Mouse (Mus musculus) brain, embryonic 14.5 days (tissue): Measurements from ENCODE around the gene Adamts16. TPM values are rescaled to one million over a fixed set of nuclear protein-coding genes. Genes with fewer than 3 reads are reported as not detected.

ENCODE experiments used
- DNase-seq: peaks from one replicate; pipeline ENCODE4 v3.0.0-alpha.2; 2011; ENCODE audit warnings: low read depth
- CTCF ChIP-seq: fragments of 200-500 bp; IDR thresholded peaks from 2 replicates; pipeline ENCODE4 v1.5.1; 2012; ENCODE audit warnings: inconsistent platforms, mild to moderate bottlenecking, moderate library complexity, borderline replicate concordance; ENCODE audit not compliant: insufficient read depth, insufficient read length; ENCODE audit errors: extremely low read depth
- POLR2A ChIP-seq: fragments of 200-500 bp; IDR thresholded peaks from 2 replicates; pipeline ENCODE4 v1.6.1; 2012; ENCODE audit warnings: mild to moderate bottlenecking, inconsistent platforms, borderline replicate concordance; ENCODE audit not compliant: poor library complexity, insufficient read depth, insufficient read length, severe bottlenecking; ENCODE audit errors: extremely low read depth
- polyA plus RNA-seq: library from polyadenylated mRNA; depleted of rRNA; stranded (reverse); fragments of >200 nt; gene quantifications from 2 replicates; pipeline ENCODE4 v1.2.3, GENCODE M21; 2012

Gene Adamts16
- polyA plus RNA-seq, 1 experiment, result 4.0 TPM

DNA sequence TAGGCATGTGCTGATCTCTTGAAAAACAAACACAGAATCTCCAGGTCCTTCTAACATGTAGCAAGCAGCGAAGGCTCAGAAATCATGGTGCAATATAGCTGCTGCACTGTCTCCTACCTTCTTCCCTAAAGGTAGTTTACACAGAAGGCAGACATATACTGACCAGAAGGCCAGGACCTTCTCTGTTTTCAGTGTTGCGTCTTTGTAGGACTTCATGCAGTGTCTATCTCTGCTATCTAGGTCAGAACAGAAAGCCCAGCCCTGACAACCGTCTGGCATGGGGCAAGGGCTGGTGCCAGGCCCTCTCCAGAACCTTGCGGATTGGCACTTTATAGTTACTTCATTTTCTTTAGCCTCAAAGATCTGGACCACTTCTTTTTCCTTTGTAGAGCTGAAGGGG is 98.9 kb downstream of the Adamts16 start:
- DNase-seq, result no peak
- no peak for TF ChIP-seq CTCF
- no peak for TF ChIP-seq POLR2A

DNA sequence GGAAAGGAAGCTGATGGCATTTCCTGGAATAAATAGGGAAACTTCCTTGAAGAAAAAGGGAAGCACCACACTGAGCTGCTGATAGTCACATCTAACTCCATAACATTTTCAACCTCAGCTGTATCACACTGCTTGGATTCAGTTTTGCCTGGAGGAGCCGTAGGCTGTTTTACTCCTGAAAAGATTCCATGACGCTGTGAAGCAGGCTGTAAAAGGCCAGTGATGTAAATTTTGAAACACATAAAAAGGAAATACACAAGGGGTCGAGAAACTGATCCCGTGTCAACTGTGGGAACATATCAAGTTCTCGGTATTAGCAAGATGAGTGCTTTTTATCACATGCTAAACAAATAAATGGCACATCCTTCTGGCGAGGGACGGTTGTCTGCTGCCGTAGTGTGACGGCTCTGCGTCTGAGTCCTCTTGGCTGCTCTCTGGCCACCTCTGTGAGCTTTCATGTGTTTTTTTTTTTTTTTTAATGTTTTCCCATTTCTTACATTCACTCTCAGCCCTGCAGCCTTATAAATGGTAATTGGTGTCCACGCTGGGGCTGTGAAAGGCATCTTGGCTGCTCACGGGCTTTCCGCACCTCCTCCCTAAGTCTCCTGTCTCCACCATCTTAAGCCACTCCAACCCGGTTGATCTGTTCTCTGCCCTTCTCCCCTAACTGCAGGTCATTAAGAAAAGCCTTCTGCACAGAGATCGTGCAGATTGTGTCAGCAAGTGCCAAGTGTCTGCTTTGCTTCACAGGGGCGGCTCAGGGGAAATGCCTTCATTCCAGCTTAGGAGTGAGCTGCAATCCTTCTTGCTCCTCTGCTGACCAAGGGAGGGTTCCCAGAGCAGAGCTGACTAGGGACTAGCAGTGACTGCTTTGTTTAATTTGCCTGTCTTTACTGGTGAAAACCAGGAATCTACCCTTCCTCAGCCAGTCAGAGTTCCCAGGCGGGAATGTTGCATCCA is 101.0 kb downstream of the Adamts16 start:
- TF ChIP-seq CTCF, result no peak
- no peak for TF ChIP-seq POLR2A
- peak; percentile 30 for DNase-seq

DNA sequence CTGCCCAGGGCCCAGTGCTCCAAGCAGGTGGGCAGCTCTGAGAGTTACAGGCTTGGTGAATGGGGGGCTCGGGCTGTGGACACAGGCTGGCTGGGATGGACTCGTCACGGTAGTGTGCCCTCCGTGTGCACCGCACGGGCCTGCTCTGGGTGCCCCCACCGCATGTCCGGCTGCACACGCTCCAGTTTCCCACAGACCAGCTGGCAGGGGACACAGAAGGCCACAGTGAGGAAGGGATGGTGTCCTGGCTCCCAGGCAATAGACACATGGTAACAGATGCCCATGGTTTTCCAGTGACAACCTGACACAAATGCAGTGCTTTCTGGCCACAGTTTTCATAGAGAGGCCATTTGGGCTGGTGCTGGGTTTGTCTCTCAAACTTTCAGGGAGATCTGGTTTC is 102.8 kb downstream of the Adamts16 start:
- no peak for TF ChIP-seq CTCF
- no peak for TF ChIP-seq POLR2A
- DNase-seq, result no peak

DNA sequence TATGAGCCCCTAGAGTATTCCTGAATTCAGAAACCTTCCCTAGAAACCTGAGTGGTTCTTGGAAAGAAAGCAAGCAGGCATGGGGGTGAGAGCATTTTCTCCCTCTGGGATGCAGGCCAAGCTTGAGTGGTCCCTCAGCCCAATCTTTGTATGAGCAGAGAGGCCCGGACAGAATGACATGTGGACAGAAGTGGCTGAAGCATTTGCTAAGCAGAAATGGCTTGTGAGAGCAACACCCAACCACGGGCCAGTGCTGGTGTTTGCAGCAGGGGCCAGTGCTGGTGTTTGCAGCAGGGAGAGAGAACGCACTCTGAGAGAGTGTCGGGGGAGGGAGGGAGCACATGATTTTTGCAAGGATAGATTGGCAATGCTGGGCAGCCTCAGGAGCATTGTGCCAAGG is 105.2 kb downstream of the Adamts16 start:
- TF ChIP-seq POLR2A, result no peak
- TF ChIP-seq CTCF, result no peak
- peak; percentile 45 for DNase-seq

DNA sequence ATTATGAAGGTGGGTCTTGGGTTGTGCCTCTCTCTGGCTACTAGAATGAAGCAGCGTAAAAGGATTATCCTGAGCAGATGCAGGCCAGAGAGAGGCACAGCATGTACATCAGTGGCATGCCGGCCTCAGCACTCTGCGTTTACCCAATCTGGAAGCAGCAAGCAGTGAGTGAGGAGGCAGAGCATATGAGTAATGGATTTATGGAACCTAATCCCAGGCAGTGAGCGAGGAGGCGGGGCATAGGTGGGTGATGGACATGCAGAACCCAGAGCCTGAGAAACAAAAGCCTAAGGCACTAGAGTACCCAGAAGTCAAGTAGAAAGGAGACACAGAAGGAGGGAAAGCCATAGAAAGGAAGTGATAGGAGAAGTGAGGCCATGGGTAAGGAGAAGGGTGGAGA is 107.0 kb downstream of the Adamts16 start:
- no peak for TF ChIP-seq POLR2A
- TF ChIP-seq CTCF, result no peak
- DNase-seq, result peak; percentile 13

DNA sequence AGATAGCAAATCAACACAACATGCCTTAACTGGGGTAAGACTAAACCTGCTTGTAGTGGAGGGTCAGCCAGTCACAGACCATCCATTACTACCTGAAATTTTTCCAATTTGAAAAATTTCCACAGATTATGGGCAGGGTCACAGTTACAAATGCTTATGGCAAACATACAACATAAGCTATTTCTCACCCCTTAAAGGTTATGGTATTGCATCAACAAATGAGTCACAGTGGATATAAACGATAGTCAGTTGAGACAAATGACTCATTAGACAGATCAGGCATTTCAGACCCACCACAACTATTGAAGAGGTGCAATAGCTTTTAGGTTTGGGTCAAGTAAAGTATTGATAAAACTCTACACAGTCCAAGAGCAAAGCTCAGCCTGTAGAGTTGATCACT is 107.7 kb downstream of the Adamts16 start:
- no peak for TF ChIP-seq POLR2A
- no peak for TF ChIP-seq CTCF
- DNase-seq, result no peak

DNA sequence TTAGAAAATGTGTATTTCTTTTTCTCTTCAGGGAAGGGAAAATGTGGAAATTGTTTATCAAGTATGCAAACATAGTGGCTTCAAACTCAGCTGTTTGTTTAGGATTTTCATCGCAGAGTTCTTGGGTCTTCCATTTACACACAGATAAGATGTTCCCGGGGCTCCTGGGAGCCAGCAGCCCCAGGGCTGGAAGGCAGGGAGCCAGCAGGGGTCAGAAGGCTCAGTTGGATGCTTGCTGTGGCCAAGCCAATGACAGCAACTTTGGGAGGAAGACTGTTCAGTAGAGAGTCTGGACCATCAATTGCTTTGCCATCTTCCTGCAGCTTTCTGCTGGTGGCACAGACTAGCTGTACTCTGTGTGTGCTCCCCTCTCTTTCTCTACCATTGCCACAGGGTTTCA is 108.4 kb downstream of the Adamts16 start:
- no peak for TF ChIP-seq POLR2A
- no peak for TF ChIP-seq CTCF
- no peak for DNase-seq

DNA sequence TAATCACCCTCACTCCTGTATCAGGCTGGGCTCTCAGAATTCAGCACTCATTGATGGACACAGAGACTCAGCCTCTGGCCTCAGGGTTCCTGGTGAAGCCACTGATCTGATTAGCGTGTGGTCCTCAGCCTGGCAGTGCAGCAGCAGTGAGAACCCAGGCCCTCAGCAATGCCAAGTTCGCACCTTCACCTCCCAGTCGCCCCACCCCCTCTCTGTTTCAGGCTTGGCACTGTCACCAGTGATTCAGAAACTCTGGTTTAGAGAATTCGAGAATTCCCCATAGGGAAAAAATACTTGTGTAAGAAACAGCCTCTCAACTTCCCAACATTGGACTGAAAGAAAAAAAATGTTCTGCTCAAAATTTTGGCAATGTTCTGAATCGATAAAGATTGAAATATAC is 108.8 kb downstream of the Adamts16 start:
- TF ChIP-seq POLR2A (no peak), CTCF (no peak)
- no peak for DNase-seq

DNA sequence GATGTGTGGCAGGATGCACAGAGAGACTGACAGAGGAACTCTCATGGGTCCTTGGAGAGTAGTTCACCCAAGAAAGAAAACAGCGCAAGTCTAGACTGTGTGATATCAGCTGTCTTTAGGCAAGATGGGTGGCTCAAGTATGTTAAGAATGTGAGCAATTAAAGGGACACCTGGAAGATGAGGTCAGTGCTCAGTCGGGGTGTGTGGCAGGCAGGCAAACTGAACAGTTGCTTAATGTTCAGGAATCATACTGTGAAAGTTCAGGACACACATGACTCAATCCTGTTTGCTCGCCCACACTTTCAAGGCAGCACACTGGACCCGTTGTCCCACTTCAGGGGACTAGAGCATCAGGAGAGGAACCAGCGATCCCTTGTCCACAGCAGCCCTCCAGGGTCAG is 110.3 kb downstream of the Adamts16 start:
- DNase-seq, result no peak
- TF ChIP-seq CTCF (no peak), POLR2A (no peak)

DNA sequence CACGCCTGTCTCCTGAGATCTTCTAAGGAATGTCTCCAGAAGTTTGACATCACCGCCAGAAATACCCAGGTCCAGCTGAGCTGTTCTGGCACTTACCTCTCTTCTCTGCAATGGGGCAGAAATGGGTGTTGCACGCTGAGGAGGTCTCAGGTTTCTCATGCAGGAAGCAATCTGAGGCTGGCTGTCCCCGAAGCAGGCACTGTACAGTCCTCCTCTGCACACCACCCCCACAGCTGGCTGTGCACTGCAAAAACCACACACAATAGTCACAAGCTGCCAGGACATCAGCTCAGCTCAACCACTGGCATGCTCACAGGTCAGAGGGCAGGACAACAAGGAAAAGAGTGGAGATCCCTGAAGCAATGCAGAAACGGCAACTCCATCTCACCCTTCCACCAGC is 111.6 kb downstream of the Adamts16 start:
- no peak for TF ChIP-seq CTCF
- no peak for TF ChIP-seq POLR2A
- no peak for DNase-seq

DNA sequence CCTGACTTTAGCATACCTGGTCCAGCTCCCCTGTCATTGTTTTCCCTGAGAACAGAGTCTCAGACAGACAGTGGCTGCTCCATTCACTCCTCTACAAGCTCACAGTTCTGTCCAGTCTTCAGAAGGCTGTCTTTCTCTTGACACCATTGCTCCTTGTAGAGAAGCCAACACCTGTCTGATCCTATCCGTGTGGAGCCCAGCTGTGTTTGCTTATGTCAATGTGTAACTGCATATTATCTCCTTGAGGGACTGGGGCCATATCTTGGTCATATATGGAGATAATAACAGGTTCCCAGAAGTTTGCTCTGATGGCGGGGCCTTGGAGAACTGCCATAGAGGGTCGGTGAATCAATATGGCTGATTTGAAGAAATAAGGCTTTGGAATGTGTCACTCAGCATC is 115.4 kb downstream of the Adamts16 start:
- DNase-seq, result no peak

DNA sequence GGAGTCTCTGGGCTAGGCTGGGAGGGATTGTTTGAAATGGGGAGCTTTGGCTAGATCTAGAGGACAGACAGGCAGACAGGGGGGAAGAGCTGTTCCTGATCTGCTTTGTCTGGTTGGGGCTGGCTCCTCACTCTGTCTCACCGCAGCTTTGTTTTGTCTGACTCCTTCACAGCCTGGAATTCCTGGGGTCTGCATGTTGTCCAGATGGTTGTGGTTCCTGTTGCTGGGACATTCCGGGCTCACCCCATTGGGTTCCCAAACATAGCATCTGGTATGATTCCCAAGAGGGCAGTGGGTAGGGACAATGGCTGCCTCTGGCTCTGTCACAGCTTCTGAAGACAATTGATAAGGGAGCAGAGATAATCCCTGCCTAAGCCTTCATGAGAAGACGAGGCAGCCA is 117.0 kb downstream of the Adamts16 start:
- TF ChIP-seq POLR2A (no peak), CTCF (no peak)
- DNase-seq, result no peak

More for the DNA sequence above, 115.4 kb downstream of the Adamts16 start:
- TF ChIP-seq CTCF (no peak), POLR2A (no peak)

DNA sequence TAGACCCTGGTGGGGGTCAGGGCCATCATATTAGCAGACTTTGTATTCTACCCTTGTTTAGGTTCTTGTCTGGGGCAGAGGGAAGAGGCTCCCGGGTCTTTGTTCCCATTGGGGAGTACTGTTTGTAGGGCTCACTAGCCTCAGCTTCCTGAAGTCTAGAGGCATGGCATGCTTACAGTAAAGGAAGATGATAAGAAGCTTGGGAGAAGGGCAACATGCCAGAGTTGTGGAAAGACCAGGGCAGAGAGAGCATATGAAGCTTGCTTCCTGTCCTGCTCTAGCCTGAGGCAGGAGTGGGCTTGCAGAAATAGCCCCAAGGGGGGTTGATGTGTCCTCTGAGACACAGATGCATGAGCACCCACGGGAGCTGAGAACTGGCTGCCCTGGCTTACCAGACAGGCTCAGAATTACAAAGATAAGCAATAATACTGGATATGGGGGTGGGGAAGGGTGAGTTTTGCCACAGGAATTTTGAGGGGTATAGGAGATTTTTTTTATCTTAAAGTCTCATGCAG is 117.4 kb downstream of the Adamts16 start:
- TF ChIP-seq CTCF (no peak), POLR2A (no peak)
- no peak for DNase-seq
